Mouse (Mus musculus) ES-Bruce4 (cell line): ENCODE measurements at regions not wholly inside any gene's neighbourhood (a gene's known extent, or its start where the extent isn't known, plus 50 kb on each side); places are given as distances from the start of the nearest gene placed in this dataset.

Experiments
- H3K27ac ChIP-seq: 2 replicates; pipeline ENCODE4 v1.5.1; 2012; ENCODE audit warnings: low read length, inconsistent platforms; ENCODE audit not compliant: insufficient read depth
- H3K27me3 ChIP-seq: 2 replicates; pipeline ENCODE4 v1.6.1; 2012; ENCODE audit warnings: mild to moderate bottlenecking, low read length, inconsistent platforms; ENCODE audit not compliant: control insufficient read depth, poor library complexity, insufficient read depth, severe bottlenecking
- H3K36me3 ChIP-seq: 2 replicates; pipeline ENCODE4 v1.6.1; 2012; ENCODE audit warnings: inconsistent platforms, mild to moderate bottlenecking, low read length, moderate library complexity; ENCODE audit not compliant: control insufficient read depth, poor library complexity, insufficient read depth, severe bottlenecking
- H3K4me1 ChIP-seq: one replicate; pipeline ENCODE4 v1.8.1; 2011; ENCODE audit warnings: low read length; ENCODE audit not compliant: control insufficient read depth, insufficient read depth
- H3K4me3 ChIP-seq: 2 replicates; pipeline ENCODE4 v1.5.1; 2011; ENCODE audit warnings: low read depth, mild to moderate bottlenecking, low read length
- H3K9ac ChIP-seq: 2 replicates; pipeline ENCODE4 v1.6.1; 2012; ENCODE audit warnings: low read depth, mild to moderate bottlenecking, inconsistent platforms; ENCODE audit not compliant: poor library complexity, severe bottlenecking
- H3K9me3 ChIP-seq: replicated peaks from 2 replicates; pipeline ENCODE4 v1.6.1; 2012; ENCODE audit warnings: mild to moderate bottlenecking, low read length, inconsistent platforms; ENCODE audit not compliant: control insufficient read depth, poor library complexity, insufficient read depth, severe bottlenecking
- CTCF ChIP-seq: IDR thresholded peaks from one replicate; pipeline ENCODE4 v1.8.1; 2011; ENCODE audit warnings: low read depth, low read length
- EP300 ChIP-seq: IDR thresholded peaks from 2 replicates; pipeline ENCODE4 v1.6.1; 2011; ENCODE audit warnings: low read depth, low read length; ENCODE audit not compliant: insufficient read depth
- POLR2A ChIP-seq: IDR thresholded peaks from one replicate; pipeline ENCODE4 v1.8.1; 2011; ENCODE audit warnings: low read length; ENCODE audit not compliant: insufficient read depth

GRCm38 (mm10) chr9:69687349-69688123 lies 73.2 kb downstream of the Foxb1 start:
- TF ChIP-seq CTCF (no peak), POLR2A (no peak), EP300 (no peak)
- H3K36me3 ChIP-seq = no peaks in the 10 kb centered on the region
- no peaks in the 10 kb centered on the region for H3K4me1 ChIP-seq
- no peaks in the 10 kb centered on the region for H3K9me3 ChIP-seq
- no peaks in the 10 kb centered on the region for H3K27me3 ChIP-seq
- no peak overlapping the region for H3K27ac ChIP-seq
- H3K9ac ChIP-seq = no peak overlapping the region
- H3K4me3 ChIP-seq = no peak overlapping the region

- H3K9me3 ChIP-seq = no peaks in the 10 kb centered on the region
- TF ChIP-seq POLR2A = no peak
- TF ChIP-seq CTCF = no peak
- no peak for TF ChIP-seq EP300
- H3K27me3 ChIP-seq = no peaks in the 10 kb centered on the region
- no peak overlapping the region for H3K9ac ChIP-seq
- H3K36me3 ChIP-seq = no peaks in the 10 kb centered on the region
- no peak overlapping the region for H3K27ac ChIP-seq
- no peak overlapping the region for H3K4me3 ChIP-seq
- H3K4me1 ChIP-seq = no peaks in the 10 kb centered on the region
These were observed 74.0 kb downstream of the Foxb1 start for GRCm38 (mm10) chr9:69686766-69687165.

- TF ChIP-seq POLR2A (no peak), EP300 (no peak), CTCF (no peak)
- Histone ChIP-seq H3K27me3 (no peaks in the 10 kb centered on the region), H3K36me3 (no peaks in the 10 kb centered on the region), H3K9me3 (no peaks in the 10 kb centered on the region), H3K4me1 (no peaks in the 10 kb centered on the region), H3K27ac (no peak overlapping the region), H3K9ac (no peak overlapping the region), H3K4me3 (no peak overlapping the region)
These were observed 75.1 kb downstream of the Foxb1 start for GRCm38 (mm10) chr9:69685630-69686029.

- Histone ChIP-seq H3K4me1 (no peaks in the 10 kb centered on the region), H3K27me3 (no peaks in the 10 kb centered on the region), H3K9me3 (no peaks in the 10 kb centered on the region; the same call in 1 of the 2 replicates), H3K4me3 (no peak overlapping the region), H3K27ac (no peak overlapping the region), H3K36me3 (no peaks in the 10 kb centered on the region), H3K9ac (no peak overlapping the region)
- no peak for TF ChIP-seq POLR2A
- TF ChIP-seq CTCF = no peak
- TF ChIP-seq EP300 = no peak
These were observed 79.1 kb downstream of the Foxb1 start for GRCm38 (mm10) chr9:69681372-69682213.

- Histone ChIP-seq H3K27me3 (no peaks in the 10 kb centered on the region), H3K9ac (no peak overlapping the region), H3K4me1 (no peaks in the 10 kb centered on the region), H3K27ac (no peak overlapping the region), H3K4me3 (no peak overlapping the region), H3K36me3 (no peaks in the 10 kb centered on the region), H3K9me3 (no peaks in the 10 kb centered on the region; the same call in 1 of the 2 replicates)
- TF ChIP-seq EP300 = no peak
- no peak for TF ChIP-seq POLR2A
- TF ChIP-seq CTCF = no peak
These were observed 82.1 kb downstream of the Foxb1 start for GRCm38 (mm10) chr9:69678634-69679033.

- Histone ChIP-seq H3K9me3 (no peaks in the 10 kb centered on the region), H3K27ac (no peak overlapping the region), H3K27me3 (peaks cover 3% of the 10 kb centered on the region), H3K4me1 (no peaks in the 10 kb centered on the region), H3K9ac (no peak overlapping the region), H3K4me3 (no peak overlapping the region), H3K36me3 (no peaks in the 10 kb centered on the region)
- TF ChIP-seq CTCF (no peak), EP300 (no peak), POLR2A (no peak)
These were observed 87.2 kb downstream of the Foxb1 start for GRCm38 (mm10) chr9:69673463-69674105.
